Mouse (Mus musculus) Muller cell, postnatal 12 days (primary cell): ENCODE measurements at regions not wholly inside any gene's neighbourhood (a gene's known extent, or its start where the extent isn't known, plus 50 kb on each side); places are given as distances from the start of the nearest gene placed in this dataset.
"Not testable (repeated sequence)": the region's sequence is repeated elsewhere in the genome, so short reads cannot be mapped to it uniquely, and the experiment has no call there.

Source experiments
- DNase-seq: peaks from one replicate; pipeline ENCODE4 v3.0.0-alpha.2; 2015; ENCODE audit errors: inconsistent ontology term

DNA sequence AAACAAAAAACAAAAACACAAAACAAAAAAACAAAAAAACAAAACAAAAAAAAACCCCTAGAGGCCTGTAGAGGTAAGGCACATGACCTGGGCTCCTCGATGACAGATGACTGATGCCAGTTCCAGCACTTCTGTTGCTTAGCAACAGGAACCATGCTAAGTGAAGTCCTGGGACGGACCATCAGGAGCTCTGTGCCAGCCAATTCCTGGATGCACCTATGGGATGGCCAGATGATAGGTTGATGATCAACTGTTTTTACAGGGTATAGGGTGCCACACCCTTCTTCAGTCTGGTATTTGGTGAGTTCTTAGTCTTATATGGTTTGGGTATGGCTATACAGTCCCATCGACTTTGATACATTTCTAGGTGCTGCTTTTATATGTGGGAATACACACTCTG is 209.9 kb downstream of the Med10 start:
- DNase-seq = no peak

DNA sequence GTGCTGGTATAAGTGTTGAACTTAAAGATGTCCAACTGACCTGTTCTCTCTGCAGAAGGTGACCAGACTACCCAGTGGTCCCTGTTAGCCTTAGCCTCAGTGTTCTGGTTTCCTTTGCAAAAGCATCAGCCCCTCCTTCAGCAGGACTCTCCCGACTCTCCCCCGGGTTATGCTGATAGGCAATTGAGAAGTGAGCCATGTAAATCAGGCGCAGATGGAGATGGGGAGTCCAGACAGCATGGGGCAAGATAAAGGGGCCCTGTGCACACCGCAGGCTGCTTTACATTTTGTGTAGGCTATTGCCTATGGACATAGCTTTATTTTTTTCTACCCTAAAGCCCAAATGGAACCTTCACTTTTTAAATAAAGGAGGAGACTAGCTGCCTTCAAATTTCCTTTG is 213.0 kb downstream of the Med10 start:
- DNase-seq = no peak

DNA sequence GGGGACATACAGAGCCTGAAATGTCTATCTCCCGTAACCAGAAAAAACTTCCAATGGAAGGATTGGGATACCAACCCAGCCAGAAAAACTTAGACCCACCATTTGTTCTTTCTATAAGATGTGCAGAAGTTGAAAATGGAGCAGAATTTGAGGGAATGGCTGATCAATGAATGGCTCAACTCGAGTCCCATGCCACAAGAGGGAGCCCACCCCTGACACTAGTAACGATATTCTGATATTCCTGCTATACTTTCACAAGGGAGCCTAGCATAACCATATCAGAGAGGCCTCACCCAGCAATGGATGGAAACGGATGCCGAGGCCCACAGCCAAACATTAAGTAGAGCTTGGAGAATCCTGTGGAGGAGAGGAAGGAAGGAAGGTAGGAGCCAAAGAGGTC is 215.3 kb downstream of the Med10 start:
- no peak for DNase-seq

DNA sequence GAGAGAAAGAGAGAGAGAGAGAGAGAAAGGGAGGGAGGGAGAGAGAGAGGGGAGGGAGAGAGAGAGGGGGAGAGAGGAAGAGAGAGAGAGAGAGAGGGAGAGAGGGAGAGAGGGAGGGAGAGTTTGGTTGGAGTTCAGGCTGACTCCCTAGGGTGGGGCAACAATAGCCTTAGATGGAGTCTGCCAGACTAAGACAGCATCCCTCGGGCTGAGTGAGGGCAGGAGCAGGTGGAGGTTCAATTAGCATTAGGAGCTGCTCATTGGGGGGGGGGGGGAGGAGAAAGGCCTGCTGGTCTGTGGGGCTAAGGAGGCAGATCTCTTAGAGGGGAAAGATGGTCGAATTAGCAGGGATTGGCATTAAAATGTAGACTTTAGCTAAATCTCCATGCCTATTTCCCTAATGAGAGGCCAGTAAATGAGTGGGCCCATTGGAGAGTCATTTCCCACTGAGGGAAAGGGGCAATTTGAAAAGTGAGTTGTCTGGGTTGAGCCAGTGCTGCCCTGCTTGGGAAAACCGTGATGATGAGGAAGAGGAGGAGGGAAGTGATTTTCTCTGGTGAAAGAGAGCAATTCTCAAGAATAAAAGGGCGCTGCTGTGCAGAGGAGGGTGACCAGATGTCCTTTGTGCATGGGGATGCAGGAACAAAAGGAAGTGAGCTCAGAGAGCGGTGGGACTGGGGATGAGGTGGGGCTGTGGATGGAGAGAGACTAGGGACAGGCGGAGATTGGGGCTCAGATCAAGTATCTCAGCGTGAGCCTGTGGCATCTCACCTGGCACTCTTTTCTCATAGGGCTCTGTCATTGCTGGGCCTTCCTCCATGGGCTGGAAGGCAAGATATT is 218.0 kb downstream of the Med10 start:
- no peak for DNase-seq

DNA sequence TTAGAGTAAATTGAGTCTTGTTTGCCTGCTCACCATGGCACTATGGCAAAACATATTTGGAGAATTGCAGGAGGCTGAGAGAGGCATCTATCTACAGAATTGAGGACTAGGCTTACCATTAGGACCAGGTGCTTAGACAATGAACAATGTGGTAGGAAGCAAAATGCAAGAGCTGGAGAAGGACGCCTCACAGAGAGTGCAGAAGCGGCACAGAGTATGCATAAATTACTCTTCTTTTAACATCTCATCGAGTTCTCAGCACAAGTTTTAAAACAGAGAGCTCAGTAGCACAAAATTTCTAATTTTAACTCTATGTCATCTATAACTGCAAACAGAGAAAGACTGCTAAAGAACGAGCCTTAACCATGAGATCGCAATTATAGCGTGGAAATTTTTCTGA is 231.1 kb downstream of the Med10 start:
- DNase-seq = no peak

DNA sequence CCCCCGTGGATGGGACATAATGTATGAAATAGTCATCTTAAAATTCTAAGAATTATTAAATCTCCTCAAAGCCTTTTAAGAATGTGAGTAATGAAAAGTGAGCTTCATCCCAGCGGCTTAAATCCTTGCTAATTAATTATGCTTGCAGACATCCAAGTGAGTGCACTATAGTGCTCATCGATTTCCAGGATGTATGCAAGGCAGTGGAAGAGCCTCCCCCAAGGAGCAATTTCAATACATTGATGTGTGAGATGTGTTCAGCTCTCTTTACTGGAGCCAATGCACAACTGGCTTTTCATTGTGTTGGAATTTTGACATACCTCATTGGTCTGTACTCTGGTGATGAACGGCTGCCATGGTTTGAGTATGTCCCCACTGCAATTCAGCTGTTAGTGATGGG is 231.6 kb downstream of the Med10 start:
- no peak for DNase-seq

DNA sequence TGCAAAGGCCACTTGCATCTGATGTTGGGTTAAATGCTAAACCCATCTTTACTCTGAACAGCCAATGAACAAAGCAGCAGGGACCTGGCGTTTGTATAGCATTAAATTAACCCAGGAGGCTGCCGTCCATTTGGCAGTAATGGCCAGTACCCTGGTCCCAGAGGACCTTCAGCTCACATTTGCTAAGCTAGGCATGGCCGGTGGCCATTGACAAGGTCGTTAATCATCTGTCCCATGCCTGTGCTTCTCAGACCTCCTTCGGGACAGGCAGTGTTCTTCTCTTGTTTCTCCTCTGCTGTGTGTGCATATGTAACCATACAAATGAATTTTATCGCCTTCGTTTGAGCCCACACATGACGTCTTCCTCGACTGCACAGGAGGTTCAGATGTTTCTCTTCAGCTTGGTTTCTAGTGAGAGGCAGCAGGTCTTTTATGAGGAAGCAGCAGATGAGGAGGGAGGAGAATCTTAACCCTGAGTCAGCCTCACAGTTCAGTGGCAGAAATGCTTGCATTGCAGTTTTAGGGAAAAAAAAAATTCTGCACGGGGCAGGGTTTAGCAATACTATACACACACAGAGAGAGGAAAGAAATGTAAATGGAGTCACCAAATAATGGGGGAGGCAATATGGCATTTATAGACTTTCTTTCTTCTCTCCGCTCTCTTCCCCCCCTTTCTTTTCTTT is 235.9 kb downstream of the Med10 start:
- no peak for DNase-seq

DNA sequence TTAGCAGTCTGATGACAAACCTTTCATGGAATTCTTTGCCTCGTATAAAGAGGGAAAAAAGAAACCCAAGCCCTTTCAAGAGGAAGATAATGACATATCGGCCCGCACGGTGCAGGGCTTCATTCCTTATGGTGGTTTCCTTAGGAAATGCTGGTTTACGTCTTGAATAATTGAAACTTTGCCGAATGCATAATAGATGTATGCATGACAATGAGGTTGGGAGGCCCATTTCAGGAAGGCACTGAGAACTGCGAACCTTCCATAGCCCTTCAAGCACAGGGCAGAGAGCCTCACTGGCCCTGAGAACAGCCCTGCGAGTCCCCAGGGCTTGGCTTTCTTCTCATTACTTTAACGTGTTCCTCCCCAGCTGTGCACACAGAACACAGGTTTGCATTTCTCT is 255.7 kb downstream of the Med10 start:
- no peak for DNase-seq

DNA sequence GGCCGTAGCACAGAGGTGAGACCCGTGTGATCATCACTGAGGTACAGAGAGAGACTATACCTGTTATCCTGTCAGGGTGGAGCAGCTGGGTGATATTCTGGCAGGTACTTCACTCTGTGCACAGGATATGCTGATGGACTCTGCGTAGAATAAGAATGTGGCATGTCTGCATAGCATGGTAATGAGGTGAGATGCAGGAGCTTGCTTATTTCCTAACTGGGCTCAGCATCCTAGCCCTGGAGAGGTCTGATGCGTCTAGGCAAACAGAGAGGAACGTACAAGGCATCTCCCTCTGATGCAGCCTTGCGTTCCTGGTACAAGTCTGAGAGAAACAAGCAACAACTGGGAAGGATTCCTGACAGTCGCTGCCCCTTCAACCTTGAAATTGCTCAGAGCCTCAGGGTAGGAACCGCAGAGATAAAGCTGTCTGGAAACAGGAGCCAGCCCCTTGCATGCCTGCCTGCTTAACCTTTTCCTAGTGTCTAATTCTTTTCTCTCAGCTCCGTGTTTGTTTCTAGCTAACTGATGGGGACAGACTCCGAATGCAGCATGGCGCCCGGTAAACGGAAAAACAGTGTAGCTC is 259.3 kb downstream of the Med10 start:
- DNase-seq = peak; percentile 10

DNA sequence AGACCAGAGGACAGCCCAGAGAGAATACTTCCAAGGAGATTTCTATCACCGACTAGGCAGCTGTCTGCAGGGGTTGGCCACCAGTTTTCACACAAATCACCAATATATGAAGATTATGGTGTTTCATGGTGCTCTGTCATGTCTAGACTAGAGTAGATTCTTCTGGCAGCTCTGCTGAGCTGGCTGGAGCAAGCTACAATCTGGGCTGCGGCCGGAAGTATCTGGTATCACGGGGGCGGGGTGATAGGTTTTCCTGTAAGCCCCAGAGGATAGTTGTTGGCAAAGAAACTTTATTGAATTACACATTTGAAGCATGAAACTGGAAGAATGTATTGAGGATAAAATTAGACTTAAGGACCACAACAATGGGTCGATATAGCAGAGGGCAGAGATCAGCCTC is 271.5 kb downstream of the Med10 start:
- DNase-seq = no peak

DNA sequence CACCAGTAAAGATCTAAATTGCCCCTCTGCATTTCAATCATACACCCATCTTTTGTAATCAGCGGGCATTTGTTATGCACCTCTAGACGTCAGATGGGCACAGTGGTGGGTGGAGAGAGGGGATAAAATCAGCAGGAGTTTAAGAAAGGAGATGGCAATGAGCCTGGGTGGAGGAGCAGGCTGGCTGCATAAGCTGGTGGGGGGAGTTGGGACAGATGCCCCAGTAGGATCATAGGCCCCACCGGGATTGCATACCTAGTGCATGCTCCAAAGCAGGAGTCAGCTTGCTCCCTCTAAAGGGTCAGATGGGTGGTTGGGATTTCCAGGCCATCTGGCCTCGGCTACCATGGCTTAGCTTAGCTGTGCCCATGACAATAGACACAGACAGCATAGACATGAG is 273.2 kb downstream of the Med10 start:
- DNase-seq = no peak

DNA sequence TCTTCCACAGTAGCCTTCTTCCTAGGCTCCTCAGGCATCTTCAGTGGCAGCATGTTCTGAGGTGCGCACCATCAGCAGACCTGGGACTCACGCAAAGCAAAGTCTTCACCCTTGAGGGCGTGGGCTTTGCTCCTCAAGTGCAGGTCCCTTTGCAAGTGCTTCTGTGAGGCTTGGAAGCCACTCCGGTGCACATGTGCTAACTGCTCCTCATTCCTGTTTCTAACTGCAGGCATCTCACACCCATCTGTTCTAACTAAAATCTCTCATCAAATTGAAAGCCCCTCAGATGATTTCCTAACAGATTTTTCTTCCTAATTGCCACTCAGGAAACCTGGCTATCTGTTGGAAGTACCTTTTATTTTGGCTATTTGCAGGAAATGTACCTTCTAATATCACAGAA is 278.9 kb downstream of the Med10 start:
- DNase-seq = no peak

DNA sequence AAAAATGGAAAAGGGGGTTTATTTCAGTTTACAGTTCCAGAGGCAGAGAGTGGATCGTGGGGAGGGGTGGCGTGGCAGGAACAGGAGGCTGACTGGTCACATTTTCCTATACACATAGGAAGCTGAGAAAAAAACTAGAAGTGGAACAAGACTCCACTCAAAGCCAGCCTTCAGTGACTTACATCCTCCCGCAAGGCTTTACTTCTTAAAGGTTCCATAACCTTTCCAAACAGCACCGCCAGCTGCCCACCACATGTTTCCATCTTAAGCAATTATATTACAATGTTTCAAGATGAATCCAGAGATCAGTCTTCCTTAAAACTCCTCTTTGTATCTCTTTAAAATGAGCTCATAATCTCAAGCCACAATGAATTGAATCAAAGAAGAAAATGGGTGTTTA is 290.7 kb downstream of the Med10 start:
- no peak for DNase-seq

DNA sequence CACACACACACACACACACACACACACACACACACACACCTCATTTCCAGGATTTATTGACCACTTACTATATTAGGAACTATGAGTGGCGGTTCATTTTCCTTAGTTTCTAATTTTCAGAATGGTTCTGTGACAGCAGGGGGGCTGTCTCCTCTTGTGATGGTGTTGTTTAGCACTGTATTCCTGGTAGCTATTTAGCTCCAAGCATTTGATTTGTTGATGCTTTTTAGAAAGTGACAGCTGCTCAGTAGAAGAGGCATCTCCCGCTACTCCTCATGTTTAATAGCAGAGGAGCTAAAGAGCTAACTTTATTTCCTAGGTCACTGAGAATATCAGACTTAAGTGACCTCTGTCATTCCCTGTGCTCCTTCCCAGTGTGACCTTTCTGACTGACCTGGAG is 291.8 kb downstream of the Med10 start:
- DNase-seq = no peak

DNA sequence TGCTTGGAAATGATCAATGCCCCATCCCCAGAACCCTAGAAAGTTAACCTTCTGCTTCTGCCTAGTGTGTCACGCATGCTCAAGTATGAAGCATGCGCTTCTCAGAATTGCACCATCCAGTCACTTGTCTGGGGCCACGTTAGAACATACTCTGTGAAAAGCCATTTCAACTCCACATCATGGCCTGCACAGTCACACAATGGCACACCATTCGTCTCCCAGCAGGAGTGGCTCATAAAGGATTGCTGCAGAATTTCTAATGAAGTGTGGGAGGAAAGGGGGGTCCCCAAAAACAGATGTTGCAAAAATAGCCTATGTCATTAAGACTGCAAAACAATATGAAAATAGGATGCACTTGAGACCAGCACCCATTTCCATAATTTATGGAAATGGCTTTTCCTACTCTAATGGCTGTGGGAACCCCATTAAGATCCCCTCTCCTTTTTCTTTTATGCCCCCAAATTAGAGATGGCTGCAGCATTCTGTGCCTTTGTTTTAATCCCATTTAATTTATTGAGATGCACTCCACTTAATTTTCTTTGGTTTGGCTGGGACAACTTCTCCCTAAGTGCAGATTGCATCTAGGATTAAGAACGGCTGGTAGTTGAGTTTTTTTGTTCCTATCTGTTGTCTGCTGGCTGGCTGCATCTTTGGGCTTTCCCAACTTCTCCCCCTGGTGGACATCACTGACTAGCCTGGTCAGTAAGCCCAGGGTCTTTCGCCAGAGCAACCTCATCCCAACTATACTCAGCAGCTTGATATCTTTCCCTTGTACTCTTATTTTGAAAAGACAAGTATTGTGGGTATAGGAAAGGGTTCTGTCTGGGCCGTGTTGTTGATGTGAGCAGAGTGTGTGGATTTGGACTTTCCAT is 294.5 kb downstream of the Med10 start:
- DNase-seq = no peak

DNA sequence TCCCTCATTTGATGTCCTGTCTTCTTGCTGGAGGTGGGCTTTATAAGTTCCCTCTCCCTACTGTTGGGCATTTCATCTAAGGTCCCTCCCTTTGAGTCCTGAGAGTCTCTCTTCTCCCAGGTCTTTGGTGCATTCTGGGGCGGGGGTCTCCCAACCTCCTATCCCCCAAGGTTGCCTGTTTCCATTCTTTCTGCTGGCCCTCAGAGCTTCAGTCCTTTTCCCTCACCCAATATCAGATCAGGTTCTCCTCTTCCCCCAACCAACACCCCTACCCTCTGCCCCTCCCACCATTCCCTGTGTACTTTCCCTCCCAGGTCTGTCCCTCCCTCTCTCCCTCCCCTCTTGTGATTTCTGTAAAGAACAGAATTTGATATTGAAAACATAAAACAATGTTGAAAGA is 297.9 kb downstream of the Med10 start:
- DNase-seq = not testable (repeated sequence)

DNA sequence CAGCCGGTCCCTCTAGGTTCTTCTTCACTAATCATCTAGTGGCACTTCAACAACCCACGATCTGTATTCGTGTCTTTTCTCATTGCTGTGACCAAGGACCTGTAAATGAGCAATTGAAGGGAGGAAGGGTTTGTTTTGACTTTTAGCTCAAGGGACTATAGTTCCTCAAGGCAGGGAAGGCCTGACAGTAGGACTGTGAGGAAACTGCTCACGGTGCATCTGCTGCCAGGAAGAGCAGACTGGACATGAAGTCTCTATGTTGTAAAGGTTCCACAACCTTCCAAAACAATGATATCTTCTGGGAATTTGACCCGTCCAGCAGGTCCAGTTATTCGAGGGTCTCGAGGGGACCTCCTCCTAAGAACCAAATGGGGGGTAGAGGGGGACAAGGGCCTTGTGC is 300.8 kb downstream of the Med10 start:
- DNase-seq = no peak

DNA sequence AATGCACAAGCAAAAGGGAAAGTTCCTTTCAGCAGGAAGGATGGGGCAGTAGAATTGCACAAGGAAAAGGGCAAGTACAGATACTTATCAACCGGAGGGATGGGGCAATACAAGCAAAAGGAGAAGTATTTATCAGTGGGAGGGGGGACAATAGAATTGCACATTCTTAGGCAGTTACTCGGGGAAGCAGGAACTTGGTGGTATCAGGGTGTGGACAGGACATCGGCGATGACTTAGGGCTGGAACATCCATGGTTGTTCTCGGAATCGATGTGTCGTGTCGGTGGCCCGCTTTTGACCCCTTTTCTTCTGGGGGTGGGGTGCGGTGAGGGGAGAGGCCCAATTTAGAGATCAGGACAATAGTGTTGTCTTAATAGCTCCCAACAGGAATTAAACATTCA is 301.3 kb downstream of the Med10 start:
- DNase-seq = peak; percentile 16

DNA sequence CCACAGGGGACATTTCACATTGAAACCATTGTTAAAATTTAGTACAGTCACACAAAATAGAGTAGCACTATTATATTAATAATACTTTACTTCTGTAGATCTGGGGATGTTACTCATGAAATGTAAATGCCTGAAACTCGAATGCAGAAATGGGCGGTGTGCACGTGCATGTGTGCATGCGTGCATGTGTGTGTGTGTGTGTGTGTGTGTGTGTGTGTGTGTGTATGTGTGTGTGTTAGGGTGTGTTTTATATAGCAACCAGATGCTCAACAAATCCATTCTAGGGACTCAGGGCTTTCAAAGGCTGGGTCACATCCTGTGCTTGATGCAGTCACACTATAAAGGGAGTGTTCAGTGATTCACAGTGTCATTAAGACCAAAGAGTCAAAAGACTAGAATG is 301.7 kb downstream of the Med10 start:
- DNase-seq = no peak

DNA sequence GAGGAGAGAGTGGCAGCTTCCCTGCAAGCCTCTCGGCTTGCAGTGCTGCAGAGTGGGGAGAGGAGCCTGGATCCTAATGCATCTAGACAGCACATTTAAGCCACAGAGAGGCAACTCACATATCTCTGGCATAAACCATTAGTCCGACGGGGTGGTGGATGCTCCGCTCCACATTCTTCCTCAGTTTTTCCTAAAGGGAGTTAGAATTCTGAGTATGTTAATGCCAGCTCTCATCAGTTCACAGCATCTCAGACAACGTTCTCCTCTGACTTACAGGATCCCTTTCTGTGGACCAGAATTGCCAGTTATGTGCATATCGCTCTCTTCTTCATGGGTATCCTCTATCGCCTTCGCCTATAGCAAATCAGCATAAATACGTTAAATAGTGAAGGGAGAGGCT is 313.4 kb downstream of the Med10 start:
- DNase-seq = peak; percentile 17

DNA sequence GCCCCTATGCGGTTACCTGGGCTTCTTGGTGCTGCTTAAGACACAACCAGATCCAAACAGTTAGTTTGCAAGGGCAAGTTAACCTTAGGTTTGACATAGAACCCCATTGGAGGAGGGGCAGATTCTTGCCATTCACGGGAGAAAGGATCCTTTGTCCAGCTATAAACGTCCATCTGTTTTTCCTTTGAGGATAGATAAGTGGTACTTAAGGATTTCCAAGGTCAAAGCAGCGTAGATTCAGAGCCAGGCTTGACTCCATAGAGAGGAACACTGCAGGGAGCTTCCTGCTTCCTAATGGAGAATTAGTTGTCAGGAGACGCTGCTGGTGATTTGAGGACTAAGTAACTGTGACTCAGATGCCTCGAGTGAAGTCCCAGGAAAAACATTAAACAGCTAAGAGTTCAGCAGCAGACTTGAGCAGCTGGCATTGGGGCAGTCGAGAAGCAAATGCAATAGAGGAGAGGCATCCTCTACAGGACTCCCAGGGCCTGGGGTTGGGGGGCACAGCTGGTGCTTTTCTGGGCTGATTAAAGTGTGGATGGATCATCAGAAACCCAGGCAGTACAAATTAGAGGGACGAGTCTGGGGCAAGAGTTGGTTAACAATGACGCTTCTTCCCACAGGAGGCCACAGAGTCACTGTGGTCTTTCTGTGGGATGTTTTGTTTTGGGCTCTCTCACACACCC is 322.8 kb downstream of the Med10 start:
- DNase-seq = peak; percentile 20

DNA sequence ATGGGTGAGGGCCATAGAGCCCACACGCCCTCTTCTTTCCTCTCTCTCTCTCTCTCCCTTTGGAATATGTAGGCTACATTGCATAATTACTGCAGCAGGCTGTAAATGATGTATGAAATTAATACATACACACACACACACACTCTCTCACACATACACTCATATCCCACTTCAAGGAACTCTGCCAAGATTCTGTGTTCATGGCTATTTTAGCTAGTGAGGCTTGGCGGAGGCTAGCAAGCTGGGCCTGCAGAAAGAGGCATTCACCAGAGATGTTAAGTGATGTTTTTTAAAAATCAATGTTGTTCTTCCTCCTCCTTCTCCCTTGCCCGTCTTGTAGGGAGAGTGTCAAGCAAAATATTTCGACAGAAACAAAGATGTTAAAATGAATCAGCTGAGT is 325.1 kb downstream of the Med10 start:
- no peak for DNase-seq
